Mouse (Mus musculus) mouse embryonic stem cell (cell line): ENCODE data around the gene Zfp414.
"Not testable (repeated sequence)": the region's sequence is repeated elsewhere in the genome, so short reads cannot be mapped to it uniquely, and the experiment has no call there.

ENCODE experiments used
- in situ Hi-C, 2 experiments: fragments of 300-500 bp; cut with MboI; formaldehyde crosslinking; loops; 1 replicate in 1 of 2; 3 replicates in 1 of 2; pipeline ENCODE4 v1.14.3; 2019 to 2020; ENCODE audit warnings: low sequenced_read_pairs in 2 of 2, low pct_unique_long_range_greater_than_20kb in 1 of 2, mixed read lengths in 1 of 2; ENCODE audit not compliant: unreplicated experiment in 1 of 2

The Zfp414 gene

DNA sequence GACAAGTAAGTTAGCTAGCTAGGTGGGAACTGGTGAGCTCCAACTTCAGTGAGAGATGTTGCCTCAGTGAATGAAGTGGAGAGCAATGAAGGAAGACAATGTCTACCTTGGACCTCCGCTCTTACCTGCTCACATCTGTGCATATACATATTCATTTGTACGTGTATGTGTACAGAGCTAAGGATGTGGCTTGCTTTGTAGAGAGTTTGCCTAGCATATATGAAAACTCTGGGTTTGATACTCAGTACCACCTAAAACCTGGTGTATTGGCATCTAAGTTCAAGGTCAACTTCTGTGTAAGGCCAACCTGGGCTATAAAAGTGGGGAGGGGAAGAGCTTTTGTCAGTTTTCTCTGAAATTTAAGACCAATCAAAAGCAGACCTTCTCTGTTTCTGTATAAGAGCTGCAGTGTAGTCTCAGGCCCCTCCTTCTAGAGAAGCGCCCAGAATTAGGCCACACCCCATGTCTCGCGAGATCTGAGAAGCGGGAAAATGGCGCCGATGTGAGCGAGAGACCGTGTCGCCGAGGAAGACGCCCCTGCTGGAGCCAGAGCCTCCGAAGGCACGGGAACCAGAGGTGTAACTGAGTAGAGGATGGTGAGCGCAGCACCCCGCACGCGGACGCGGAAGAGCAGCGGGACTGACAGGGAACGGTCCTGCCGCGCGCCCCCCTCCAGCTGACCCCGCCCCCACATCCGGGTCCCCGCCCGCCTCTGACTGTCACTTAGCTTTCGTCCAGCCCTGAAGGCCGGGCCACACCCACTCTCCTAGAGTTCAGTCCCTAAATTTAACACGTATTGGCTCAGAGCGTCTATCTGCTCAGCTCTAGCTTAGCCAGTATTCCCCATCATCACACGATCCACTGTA is at the start of gene Zfp414:
Zfp414 (plus strand) TSS at position 470 of the 866 bp plus-strand sequence.
- in situ Hi-C loops = no loop called here

DNA sequence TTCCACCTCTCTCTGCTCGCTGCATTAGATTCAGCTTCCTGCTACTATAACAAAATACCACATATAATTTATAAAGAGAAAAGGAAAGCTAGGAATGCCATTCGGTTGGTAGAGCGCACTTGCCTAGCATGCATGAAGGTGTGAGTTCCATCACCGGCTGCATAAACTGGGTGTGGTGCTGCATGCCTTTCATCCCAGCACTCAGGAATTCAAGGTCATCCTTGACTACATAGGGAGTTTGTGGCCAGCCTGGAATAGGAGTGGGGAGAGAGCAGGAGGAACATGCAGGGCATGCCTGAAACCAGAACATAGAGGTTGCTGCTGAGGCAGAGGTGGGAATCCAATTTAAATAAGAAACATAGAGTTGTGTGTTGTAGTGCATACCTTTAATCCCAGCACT is 44.8 kb upstream of the Zfp414 start:
- in situ Hi-C loops = no loop called here

DNA sequence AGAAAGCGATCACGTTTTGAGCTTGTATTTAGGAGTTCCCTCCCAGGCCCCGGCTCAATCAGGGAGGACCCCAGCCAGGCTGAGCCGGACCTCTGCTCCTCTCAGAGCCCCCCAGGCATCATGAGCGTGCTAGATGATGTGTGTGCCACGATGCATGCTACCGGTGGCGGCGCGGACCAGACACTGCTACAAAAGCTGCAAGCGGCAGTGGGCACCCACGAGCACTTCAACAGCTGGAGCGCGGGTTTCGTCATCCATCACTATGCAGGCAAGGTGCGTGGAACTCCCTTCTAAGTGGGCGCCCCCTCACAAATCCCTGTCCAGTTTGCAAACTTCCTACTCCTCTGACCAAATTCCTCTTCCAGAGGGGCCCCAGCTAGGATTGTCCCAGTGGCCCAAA is 42.9 kb upstream of the Zfp414 start:
- in situ Hi-C loops = no loop called here

DNA sequence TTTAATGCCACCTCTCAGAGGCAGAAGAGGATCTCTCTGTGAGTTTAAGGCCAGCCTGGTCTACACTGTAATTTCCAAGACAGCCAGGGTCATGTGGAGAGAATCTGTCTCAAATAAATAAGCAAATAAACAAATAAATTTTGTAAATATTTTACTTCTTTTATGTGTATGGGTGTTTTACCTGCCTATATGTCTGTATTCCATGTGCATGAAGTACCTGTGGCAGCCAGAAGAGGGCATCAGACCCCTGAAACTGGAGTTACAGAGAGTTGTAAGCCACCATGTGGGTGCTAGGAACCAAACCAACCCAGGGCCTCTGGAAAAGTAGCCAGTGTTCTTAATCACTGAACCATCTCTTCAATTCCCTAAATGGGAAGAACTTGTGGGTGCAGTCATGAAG is 31.6 kb upstream of the Zfp414 start:
- in situ Hi-C loops = loop anchor here in 1 of 2 experiments (10.0 kb wide), 1 partner anchor 208 kb away; no protein-coding TSS in a partner anchor

DNA sequence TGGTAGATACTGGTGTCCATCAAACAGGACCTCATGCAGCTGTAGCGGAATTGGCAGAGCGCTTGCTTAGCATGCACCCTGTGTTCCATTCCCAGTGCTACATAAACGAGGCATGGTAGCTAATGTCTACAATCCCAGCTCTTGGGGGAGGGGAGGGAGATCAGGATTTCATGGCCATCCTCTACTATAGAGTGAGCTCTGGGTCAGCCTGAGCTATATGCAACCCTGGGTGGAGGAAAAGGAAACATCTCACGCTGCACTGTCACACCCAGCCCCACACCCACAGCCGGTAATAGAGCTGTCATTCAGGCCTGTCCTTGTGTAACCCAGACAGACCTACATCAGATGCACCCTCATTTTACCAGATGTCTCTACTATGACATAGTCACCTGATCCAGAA is 30.4 kb upstream of the Zfp414 start:
- in situ Hi-C loops = loop anchor here in 1 of 2 experiments (10.0 kb wide), 1 partner anchor 206 kb away; no protein-coding TSS in a partner anchor

DNA sequence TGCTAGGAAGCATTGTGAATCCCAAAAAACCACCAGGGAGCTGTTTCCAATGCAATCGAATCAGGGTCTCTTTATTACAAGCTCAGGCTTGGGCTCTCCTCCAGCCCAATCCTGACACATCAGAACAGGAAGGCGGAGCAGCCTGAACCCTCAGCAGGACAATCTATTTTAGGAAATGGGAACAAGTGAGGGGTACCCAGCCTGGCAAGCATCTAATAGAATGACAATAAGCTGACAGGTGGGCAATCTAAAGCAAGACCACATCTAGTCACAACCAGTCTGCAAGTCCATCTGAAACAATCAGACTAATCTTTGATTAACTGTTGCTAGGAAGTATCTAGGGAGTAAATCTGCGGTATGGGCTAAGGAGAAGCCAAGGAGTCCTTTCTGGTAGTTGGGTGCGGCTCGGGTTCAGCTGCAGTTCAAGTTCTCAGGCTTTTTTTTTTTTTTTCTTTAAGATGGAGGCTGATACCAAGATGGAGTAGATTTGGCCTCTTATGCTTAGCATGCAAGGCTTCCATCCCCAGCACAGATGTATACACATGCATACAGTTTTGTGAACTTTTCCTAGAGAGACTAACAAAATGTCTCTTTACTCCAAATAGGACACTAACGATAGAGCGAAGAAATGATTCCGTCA is 28.9 kb upstream of the Zfp414 start:
- in situ Hi-C loops = loop anchor here in 1 of 2 experiments (10.0 kb wide), 1 partner anchor 205 kb away; no protein-coding TSS in a partner anchor

DNA sequence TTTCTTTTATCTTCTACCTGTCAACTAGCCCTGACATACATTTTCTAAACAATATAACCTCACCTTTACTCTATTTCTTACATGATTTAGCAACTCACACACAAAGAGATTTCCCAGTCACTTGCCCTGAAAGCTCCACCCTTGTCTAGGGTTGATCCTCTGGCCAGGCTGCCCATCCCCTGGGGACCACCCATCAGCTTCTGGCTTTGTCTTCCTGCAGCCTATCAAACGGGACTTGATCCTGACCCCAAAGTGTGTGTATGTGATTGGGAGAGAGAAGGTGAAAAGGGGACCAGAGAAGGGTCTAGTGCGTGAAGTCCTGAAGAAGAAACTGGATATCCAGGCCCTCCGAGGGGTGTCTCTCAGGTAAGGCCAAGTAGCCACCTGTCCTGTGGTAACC is 28.1 kb upstream of the Zfp414 start:
- in situ Hi-C loops = no loop called here

DNA sequence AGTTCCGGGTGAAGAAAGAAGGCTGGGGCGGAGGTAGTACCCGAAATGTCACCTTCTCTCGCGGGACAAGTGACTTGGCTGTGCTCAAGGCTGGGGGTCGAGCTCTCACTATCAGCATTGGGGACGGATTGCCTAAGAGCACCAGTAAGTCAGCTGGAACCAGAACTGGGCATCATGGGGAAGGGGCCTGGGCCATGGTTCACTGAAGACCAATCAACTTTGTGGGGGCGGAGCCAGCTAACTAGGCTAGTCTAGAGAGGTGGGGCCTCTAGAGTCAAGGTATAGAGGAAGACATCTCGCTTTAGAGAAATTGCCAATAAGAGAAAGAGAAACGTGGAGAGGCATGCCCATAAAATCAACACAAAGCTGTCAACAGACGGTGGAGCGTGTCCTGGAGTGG is 26.9 kb upstream of the Zfp414 start:
- in situ Hi-C loops = no loop called here

DNA sequence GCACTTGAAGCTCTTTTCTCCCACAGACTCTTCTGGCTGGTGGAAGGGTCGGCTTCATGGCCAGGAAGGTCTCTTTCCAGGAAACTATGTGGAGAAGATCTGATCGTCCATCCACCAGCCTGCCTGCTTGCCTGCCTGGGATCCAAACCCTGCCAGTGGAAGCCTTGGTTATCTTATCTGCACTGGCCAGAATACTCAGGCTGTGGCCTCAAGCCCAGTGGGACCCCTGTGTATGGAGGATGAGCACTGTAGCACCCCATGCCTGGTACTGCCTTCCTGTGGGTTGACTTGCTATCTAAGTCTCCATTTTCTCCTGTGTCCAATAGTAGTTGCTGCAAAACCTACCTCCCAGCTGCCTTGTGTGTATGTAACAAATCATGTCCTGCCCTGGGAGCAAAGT is 21.6 kb upstream of the Zfp414 start:
- in situ Hi-C loops = no loop called here

DNA sequence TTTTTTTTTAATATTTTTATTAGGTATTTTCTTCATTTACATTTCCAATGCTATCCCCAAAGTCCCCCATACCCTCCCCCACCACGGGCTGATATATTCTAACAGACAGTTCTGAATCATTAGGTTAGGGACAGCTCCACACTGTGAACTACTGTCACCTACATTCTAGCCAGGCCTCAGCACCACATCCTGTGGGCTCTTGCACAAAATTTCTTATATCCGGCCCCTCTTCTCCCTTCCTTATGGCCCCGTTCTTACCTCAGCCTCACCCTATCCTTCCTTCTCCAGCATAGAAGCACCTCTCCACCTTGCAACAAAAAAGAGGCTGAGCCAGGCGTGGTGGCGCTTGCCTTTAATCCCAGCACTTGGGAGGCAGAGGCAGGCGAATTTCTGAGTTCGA is 18.3 kb upstream of the Zfp414 start:
- in situ Hi-C loops = no loop called here

DNA sequence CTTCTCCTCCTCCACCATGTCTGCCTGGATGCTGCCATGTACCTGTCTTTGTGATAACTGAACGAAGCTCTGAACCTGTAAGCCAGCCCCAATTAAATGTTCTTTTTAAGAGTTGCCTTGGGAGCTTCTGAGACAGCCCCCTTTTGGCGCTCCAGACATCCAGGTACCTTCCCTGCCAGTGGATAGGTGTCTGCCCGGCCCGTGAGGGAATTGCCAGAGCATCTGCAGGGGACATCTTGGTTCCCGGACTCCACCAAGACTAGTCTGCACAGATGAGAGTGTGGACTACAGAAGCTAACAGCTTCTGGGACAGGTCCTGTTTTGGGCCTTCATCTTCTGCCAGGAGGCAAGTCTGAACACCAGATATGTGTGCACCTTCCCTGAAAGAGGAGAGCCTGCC is 15.2 kb upstream of the Zfp414 start:
- in situ Hi-C loops = not testable (repeated sequence)

DNA sequence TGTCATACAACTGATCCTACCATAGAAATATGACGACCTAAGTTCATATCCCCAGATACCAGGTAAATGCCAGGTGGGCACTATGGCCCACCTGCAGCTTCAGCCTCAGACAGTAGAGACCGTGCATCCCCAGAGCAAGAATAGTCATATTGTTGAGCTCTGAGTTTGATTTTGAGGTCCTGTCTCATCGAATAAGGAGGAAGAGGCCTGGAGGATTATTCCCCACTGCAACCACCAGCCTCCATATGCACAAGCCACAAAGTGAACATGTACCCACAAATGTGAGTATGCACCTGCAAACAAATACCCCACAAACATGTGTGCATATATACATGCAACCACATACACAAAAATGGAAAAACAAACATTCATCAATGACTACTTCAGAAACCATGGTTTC is 1.6 kb upstream of the Zfp414 start:
- in situ Hi-C loops = no loop called here

DNA sequence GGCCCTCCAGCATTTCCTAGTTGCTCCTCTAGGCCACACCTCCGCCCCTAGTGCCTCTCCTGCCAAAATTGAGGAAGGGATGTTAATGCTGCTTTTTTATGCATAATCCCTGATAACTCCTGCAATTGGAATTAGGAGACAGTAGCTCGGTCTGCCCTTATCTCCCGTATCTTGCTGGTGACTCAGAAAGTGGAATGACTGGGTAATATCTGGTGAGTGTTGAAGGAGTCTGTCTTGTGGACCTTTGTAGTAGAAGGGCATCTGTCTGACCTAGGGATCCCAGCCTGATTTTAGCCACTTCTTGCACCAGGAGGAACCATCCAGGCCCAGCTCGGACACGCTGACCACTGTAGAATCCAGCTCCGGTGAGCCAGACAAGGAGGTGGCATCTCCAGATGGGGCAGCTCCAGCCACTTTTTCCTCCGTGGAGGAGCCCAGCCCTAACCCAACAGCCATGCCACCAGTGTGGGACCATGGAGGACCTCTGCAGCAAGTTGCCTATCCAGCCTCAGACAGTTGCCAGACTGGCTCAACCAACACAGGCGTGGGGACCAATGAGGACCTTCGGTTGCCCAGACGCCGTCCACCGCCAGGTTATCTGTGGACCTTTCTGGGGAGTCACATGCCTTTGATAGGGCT is 716 bp downstream of the Zfp414 start:
- in situ Hi-C loops = no loop called here

DNA sequence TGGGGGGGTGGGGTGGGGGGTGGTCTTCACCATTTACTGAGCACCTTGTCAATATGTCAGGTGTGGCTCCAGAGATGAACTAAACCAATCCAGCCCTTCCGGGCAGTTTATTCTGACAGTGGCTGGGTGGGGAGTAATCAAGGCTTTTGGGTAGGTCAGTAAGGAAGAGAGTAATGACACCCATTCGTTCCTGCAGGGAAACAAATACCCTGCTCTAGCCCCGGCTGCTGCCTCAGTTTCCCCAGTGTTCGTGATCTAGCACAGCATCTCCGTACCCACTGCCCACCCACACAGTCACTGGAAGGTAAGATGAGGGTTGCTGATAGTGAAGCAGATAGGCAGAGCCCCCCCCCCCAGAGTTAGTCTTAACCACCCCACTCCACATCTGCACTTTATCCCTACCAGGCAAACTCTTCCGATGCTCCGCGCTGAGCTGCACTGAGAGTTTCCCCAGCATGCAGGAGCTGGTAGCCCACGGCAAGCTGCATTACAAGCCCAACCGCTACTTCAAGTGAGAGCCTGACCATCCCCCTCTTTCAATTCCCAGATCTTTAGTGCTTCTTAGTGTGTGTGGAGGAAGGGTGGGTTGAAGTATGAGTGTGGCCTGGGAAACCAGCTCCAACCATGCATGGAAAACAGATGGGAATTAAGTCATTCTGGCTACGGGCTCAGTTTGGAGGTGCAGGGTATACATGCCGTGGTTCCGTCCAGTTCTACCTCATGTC is 1.4 kb downstream of the Zfp414 start:
- in situ Hi-C loops = no loop called here

DNA sequence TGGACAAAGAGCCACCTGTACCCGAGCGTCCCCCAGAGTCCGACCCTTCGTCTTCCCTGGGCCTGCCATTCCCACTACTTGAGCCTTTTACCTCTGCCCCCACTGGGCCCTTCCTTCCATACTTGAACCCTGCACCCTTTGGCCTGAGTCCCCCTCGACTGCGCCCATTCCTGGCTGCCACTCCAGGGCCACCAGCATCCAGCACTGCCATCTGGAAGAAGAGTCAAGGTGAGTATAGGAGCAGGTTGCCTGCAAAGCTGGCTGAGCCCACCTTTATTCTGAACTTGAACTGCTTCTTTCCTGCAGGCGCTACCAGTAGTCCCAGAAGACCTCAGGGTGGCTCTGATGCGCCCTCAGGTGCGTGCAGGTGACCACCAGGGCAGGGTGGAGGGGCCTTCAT is 2.3 kb downstream of the Zfp414 start:
- in situ Hi-C loops = no loop called here

DNA sequence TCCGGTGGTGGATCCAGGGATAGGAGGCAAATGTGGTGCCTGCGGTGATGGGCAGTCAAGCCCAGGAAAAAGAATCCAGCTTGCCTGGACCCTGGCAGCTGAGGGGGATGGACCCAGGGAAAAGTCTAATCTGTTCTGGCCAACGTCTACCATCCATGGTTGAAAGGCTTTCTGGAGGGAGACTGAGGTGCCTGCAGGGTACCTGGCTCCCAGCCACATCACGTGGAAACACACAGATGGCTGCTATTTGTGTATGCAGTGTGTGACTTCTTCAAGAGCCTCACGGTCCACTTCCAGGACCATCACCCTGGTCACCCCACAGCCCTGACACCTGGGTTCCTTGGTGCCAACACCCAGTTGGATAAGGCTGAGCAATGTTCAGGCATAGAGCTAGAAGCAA is 2.9 kb downstream of the Zfp414 start:
- in situ Hi-C loops = no loop called here

DNA sequence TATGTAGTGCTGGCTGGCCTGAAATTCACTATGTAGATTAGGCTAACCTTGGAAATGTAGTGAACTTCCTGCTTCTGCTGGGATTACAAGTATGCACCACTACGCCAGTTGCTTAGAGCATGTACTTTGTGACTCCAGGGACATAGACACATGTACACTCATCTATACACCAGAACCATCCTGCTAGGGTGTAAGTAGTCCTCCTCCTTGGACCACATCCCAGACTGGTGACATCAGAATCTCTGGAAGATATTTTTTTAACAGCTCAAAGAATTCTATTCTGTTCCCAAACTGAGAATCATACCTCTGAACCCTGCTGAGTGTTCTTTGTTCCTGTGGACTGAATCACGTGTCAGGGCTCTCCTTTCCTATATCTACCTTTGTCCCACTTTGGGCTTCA is 8.1 kb downstream of the Zfp414 start:
- in situ Hi-C loops = no loop called here

DNA sequence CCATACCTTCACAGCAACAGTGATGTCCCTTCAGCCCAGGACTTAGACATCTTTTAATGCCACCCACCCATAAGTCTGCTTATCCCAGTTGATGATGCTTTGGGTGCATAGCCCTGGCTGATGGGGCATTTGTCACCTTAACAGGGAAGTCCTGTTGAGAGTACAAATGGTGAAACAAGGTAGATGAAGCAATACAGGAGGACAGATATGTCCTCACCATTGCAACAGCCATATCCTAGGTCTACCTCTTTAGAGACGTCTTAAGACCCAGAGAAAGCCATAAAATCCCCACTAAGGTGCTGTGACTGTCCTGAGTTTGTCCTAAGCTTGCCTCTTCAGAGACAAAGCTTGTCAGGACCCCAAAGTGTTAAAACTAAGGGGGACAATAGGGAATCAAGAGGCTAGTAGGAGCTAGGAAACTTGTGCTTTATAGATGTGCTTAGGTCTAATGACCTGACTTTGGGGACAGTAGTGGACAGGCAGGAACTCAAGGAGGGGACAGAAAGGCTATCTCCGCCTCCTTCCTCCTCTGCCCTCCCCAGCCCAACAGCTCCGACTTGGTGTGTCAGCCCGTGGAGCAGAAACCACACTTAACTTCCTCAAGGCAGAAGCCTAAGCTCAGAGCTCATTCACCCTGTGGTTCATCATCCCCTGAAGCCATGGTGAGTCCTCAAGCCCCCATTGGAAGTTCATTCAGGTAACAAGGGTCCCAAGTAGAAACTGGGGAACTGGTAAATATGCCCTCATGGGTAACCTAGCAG is 8.8 kb downstream of the Zfp414 start, which contains the start of gene Pram1:
Pram1 (plus strand) TSS at position 541 of the 761 bp plus-strand sequence.
- in situ Hi-C loops = no loop called here
